Mouse (Mus musculus): ENCODE results near the gene Bcl2l12.

GRCm38 (mm10) chr7:44973415-44974130 lies 24.9 kb downstream of the Bcl2l12 start:
- TF ChIP-seq CTCF (IDR thresholded peaks at IDR 0.05; ENCODE audit: control insufficient read depth, insufficient read depth, insufficient read length) (no peak), MAX (IDR thresholded peaks at IDR 0.05) (no peak)

All from C2C12 (cell line).